Mouse (Mus musculus) heart, postnatal 14 days (tissue): ENCODE data around the gene Gm43518. TPM values are rescaled to one million over a fixed set of nuclear protein-coding genes. Genes with fewer than 3 reads are reported as not detected.
A peak's percentile ranks its signal among the peaks of the same experiment; 100 is the strongest.

Experiments used
- DNase-seq, 2 experiments: peaks; one replicate each; pipeline ENCODE4 v3.0.0; 2021 to 2022
- intact Hi-C: fragments of 180-260 bp; cut with DNase I; formaldehyde crosslinking; loops from one replicate; pipeline ENCODE4 v1.15.1; 2025
- total RNA-seq, 2 experiments: library from RNA; stranded (reverse); gene quantifications; 2 replicates each; pipeline ENCODE4 v1.2.3; 2021

The Gm43518 gene
- total RNA-seq, 2 experiments from 2014 or later: 0.71 to 0.76 TPM

DNA sequence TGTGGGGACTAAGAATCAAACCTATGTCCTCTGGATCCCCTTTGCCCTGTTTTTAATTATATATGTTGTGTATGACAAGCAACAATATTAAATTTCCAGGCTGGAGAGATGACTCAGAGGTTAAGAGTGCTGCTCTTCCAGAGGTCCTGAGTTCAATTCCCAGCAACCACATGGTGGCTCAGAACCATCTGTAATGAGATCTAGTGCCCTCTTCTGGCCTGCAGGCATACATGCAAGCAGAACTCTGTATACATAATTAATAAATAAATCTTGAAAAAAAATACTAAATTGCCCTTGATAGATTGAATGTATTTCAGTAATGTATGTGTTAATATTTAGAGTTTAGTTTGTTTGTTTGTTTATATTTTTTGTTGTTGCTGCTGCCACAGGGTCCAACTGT is 5.7 kb downstream of the Gm43518 start:
- intact Hi-C loops: no loop called here
- DNase-seq: no peak

DNA sequence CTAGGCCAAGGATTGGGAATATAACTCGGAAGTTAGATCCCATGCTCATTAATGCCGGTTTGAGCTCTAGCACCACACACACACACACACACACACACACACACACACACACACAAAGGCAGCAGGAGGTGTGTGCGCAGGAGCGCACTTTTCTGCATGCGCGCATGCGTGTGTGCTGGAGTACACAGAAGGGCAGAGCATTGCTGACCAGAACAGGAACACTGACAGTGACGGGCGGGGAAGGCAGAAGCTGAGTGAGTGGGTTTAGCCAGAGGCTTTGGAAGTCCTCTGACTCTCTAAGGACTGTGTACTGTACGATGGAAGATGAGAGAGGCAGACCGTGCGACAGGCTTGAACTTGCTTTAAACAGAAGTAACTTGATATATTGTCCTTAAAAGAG is 6.3 kb downstream of the Gm43518 start:
- no peak for DNase-seq
- intact Hi-C loops: no loop called here

DNA sequence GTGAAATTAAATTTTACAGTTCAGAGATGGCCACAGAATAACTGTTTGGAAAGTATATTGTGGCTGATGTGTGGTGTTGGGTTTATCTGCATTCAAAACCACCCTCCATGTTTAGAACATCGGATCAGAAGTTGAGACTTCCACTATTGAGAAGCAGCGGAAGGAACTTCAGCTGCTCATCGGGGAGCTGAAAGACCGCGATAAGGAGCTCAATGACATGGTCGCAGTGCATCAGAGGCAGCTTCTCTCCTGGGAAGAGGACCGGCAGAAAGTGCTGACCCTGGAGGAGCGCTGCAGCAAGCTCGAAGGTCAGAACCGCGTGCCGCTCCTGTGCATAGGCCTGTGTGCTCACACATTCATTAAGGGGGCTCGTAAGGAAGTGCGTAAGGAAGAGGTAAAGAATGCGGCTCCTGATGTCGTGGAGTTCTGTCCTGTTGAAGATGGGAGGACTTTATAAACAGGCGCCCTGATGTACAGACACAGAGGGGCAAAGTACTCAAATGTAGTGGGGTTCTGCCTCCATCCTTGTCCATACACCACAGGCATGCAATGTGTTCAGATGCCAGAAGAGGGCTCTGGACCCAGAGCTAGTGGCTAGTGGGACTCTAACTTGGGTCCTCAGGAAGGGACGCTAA is 6.9 kb downstream of the Gm43518 start:
- peak in 1 of 2 experiments; percentile 31 for DNase-seq
- intact Hi-C loops: no loop called here

DNA sequence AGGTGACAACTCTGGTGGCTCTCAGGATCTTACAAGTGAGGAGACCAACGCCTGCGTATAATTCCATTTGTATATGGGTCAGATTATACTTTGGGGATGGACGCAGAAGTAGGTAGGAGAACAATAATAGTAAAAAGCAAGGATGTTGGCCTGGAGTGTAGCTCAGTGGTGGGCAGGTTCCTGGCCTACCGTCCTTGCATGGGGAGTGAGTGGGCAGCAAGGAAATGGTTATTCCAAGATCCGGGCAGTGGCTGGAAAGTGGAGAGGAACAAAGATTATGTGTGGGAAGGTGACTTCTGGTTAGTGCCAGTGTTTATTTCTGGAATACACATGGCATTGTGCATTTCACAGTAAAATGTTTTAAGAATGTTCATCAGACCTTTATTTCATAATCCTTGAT is 8.7 kb downstream of the Gm43518 start:
- no peak for DNase-seq
- intact Hi-C loops: no loop called here

GRCm38 (mm10) chr5:123938479-123938878 is 11.3 kb downstream of the Gm43518 start:
- intact Hi-C loops: no loop called here
- no peak for DNase-seq

GRCm38 (mm10) chr5:123946546-123946945 is 19.3 kb downstream of the Gm43518 start:
- intact Hi-C loops: loop anchor here (2.0 kb wide), 1 partner anchor 138 kb away; no protein-coding TSS in a partner anchor
- peak in 1 of 2 experiments; percentile 23 for DNase-seq

DNA sequence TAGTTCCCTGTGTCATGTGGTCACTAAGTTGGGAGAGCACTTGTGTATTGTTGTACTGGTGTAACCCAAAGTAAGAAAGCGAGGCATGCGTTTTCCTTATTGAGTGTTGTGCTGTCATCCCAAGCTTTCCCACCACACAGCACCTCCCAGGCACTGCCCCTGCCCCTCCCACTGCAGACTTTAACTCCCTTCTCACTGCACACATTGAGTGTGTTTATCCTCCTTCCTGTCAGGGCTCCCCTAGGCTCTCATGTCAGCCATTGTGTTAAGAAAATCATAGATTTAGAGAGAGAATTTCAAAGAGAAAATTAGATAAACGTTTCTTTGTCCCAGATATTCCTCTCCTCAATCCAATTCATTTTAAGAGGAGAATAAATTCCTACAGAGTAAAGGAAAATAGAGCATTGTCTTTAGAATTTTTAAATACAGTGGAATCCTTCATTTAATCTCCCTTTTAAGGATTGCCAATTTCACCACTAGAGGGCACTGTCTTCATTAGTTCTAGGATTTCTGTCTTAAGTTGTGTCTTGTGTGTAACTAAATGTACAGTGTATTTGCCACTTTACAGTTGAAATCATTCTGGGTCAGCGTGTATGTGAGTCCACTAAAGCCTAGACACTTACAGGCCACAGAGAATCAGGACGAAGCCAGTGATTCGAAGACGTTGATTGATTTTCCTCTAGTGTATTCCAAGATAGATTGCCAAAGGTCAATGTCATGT is 20.0 kb downstream of the Gm43518 start:
- intact Hi-C loops: loop anchor here (1.0 to 2.0 kb wide), 2 partner anchors 45 to 138 kb away; no protein-coding TSS in a partner anchor
- DNase-seq: peak in 1 of 2 experiments; percentile 58

GRCm38 (mm10) chr5:123952365-123953045 is 25.3 kb downstream of the Gm43518 start:
- DNase-seq: no peak
- intact Hi-C loops: no loop called here

DNA sequence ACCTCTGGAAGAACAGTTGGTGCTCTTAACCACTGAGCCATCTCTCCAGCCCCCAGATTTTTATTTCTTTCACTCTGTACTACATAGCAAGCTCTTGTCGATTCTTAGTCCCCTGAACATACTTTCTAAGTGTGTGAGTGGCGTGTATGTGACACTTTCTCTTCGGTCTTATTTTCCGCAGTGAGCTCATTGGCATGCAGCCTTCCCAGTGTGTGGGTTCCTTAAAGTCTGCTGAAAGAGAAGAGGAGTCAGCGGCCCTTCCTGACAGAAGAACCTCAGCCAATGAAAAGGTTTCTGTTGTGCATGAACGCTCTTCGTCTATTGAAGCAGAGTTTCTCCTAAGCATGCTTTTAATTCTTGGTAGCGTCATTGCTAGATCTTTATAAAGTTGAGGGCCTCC is 30.0 kb downstream of the Gm43518 start:
- intact Hi-C loops: no loop called here
- DNase-seq: no peak

DNA sequence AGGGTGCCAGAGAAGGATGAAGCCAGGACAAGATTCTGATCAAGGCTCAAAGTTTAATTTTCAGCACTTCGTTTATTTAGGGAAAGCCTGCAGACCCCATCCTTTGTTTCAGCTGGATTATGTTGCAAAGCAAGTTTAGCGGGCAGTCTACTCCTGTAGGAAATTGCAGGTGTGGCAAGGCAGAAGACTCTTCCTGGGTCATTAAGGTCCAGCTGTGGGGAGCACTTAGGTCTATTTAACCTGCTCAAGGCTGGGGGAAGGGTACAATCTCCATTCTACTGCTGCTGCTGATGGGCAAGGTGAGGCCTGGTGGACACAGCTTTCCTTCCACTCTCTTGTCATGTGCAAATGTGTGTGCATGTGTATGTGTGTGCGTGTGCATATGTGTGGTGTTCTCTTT is 31.8 kb downstream of the Gm43518 start:
- no peak for DNase-seq

GRCm38 (mm10) chr5:123960129-123960528 is 32.9 kb downstream of the Gm43518 start:
- DNase-seq: no peak
- intact Hi-C loops: no loop called here

More for the DNA sequence above, 31.8 kb downstream of the Gm43518 start:
- intact Hi-C loops: no loop called here

DNA sequence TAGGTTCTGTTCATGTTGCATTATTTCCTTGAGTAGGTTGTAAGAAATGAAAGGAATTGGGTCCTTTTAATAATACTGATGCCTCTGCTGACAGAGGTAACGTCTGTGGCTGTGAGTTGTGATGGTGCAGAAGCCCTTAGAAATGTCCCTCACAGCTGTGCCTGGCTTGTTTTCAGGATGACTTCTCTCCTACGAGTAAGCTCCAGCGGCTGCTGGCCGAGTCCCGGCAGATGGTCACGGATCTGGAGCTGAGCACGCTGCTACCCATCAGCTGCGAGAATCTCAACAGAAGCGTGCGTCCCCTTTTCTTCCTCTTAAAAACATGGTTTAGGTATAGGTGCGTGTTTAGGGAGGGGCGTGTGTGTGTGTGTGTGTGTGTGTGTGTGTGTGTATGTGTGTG is 33.8 kb downstream of the Gm43518 start:
- DNase-seq: no peak
- intact Hi-C loops: no loop called here

GRCm38 (mm10) chr5:123964208-123964607 is 37.0 kb downstream of the Gm43518 start:
- intact Hi-C loops: no loop called here

DNA sequence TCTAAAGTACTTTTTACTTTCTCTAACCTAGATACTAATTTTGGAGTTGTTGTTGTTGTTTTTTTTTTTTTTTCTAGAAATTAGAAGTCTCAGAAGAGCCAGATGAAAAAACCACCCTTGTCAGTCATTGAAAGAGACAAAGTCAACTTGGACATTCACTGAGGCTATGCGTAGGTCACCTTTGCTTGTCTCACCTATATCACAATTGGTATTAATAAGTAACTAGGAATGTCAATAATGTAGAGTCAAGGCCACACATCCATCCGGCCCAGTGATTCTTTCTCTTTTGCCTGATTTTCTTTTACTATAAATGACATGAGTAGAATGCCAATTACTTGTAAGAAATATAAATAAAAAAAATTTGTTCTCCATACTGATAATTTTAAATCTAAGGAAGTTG is 39.5 kb downstream of the Gm43518 start:
- no peak for DNase-seq
- intact Hi-C loops: no loop called here

More at GRCm38 (mm10) chr5:123964208-123964607, 37.0 kb downstream of the Gm43518 start:
- DNase-seq: no peak

GRCm38 (mm10) chr5:123968468-123968867 is 41.2 kb downstream of the Gm43518 start:
- intact Hi-C loops: no loop called here
- no peak for DNase-seq

- DNase-seq: no peak
These were observed 42.0 kb downstream of the Gm43518 start for GRCm38 (mm10) chr5:123969216-123969615.

GRCm38 (mm10) chr5:123970576-123970975 is 43.4 kb downstream of the Gm43518 start:
- no peak for DNase-seq
- intact Hi-C loops: no loop called here

More at GRCm38 (mm10) chr5:123969216-123969615, 42.0 kb downstream of the Gm43518 start:
- intact Hi-C loops: no loop called here

DNA sequence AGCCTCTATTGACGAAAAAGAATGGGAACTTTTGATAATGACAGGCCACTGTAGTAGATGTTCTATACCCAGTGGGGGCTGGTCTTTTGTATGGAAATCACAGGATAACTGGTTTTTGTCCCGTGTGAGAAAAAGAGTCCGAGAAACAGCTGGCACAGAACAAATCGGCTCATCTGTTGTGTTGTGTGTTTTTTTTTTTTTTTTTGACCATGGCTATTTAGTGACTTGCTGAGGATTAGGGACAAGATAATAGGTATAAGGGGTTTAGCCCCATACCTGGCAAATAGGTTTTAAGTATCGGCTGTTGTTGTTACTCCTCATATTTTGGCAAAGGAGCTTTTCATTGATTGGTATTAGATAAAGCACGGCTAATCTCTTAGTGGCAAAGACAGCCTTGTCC is 45.2 kb downstream of the Gm43518 start:
- intact Hi-C loops: loop anchor here (2.0 kb wide), 1 partner anchor 24 kb away; no protein-coding TSS in a partner anchor
- DNase-seq: no peak

DNA sequence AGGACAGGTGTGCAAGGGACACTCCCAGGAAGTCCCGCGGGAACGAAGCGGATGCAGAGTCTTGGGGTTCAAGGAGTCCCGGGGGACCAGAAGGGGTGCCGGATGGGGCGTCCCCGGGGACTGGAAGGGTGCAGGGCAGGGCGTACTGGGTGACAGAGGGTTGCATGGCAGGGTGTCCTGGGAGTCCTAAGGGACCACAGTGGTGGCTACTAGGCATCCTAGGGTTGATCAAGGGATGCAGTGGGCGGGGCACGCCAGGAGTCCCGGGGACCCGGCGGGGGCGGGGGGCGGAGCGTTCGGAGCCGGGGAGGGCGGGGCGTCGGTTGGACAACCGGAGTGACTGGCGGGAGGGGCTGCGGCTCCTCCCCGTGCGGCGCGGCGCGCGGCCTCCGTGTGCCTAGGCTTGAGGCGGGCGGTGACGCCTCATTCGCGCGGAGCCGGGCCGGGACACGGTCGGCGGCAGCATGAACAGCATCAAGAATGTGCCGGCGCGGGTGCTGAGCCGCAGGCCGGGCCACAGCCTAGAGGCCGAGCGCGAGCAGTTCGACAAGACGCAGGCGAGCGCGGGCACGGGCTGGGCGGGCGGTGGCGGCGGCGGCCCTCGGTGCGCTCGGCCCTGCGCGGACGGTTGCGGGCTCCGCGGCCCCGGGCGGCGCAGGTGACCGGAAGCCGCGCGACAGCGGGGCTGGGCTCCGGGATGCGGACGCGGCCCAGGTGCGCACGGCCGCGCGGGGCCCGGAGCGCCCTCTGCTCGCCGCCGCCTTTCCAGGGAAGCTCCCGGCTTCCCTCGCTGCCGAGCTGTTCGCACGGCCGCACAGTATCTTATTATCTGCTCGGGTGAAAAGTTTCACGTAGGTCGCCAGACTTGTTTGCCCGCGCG is 46.3 kb downstream of the Gm43518 start, which contains the start of gene Hip1r:
Gene Hip1r (plus strand): TSS at position 330 of the 880 bp plus-strand sequence.
- intact Hi-C loops: loop anchor here (2.0 kb wide), 2 partner anchors 19 to 25 kb away; no protein-coding TSS in a partner anchor
- peak; percentile 81 to 83 for DNase-seq

DNA sequence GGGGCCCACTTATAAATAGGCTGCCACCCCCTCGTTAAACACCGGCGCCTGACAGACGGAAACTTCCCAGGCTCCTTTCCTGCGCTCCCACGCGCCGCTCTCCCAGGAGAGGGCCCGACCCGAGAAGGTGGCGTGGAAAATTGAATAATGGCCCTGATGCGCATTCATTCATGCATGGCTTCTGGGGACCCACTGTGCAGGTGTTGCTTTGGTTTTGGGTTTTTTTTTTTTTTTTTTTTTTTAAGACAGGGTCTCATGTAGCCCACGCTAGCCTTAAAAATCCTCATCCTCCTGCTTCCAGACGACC is 46.9 kb downstream of the Gm43518 start:
- peak; percentile 43 to 47 for DNase-seq
- intact Hi-C loops: loop anchor here (2.0 kb wide), 1 partner anchor 19 kb away; no protein-coding TSS in a partner anchor
